Mouse (Mus musculus) hindbrain, embryonic 14.5 days (tissue): Measurements from ENCODE around the gene Prrc2a. TPM values are rescaled to one million over a fixed set of nuclear protein-coding genes. Genes with fewer than 3 reads are reported as not detected.

Experiments
- ATAC-seq: fragments of 200-750 bp; cut with Nextera tagmentation; 2 replicates; pipeline ENCODE4 v1.8.0; 2017; ENCODE audit warnings: moderate number of reproducible peaks, mild to moderate bottlenecking, moderate TSS enrichment, moderate library complexity; ENCODE audit not compliant: low FRiP score
- DNase-seq: peaks from one replicate; pipeline ENCODE4 v3.0.0-alpha.2; 2015; ENCODE audit warnings: low spot score
- H3K27ac ChIP-seq: fragments of 300-500 bp; sonication (generic); 2 replicates; pipeline ENCODE4 v1.5.1; 2014; ENCODE audit warnings: mild to moderate bottlenecking, moderate library complexity
- H3K27me3 ChIP-seq: fragments of 300-500 bp; sonication (generic); 2 replicates; pipeline ENCODE4 v1.6.1; 2014; ENCODE audit warnings: mild to moderate bottlenecking, low read length, mixed read lengths; ENCODE audit not compliant: control insufficient read depth, insufficient read depth
- H3K36me3 ChIP-seq: fragments of 300-500 bp; sonication (generic); replicated peaks from 2 replicates; pipeline ENCODE4 v1.6.1; 2014; ENCODE audit not compliant: control insufficient read depth, insufficient read depth
- H3K4me1 ChIP-seq: fragments of 300-500 bp; sonication (generic); replicated peaks from 2 replicates; pipeline ENCODE4 v1.6.1; 2014; ENCODE audit warnings: antibody characterized with exemption, low read length, mixed read lengths; ENCODE audit not compliant: control insufficient read depth, insufficient read depth
- H3K4me2 ChIP-seq: fragments of 300-500 bp; sonication (generic); replicated peaks from 2 replicates; pipeline ENCODE4 v1.6.1; 2014; ENCODE audit warnings: mild to moderate bottlenecking, moderate library complexity
- H3K4me3 ChIP-seq: fragments of 300-500 bp; sonication (generic); replicated peaks from 2 replicates; pipeline ENCODE4 v1.5.1; 2014; ENCODE audit warnings: mild to moderate bottlenecking, low read length
- H3K9ac ChIP-seq: fragments of 300-500 bp; sonication (generic); 2 replicates; pipeline ENCODE4 v1.6.1; 2014
- H3K9me3 ChIP-seq: fragments of 300-500 bp; sonication (generic); 2 replicates; pipeline ENCODE4 v1.6.1; 2016; ENCODE audit warnings: low read length; ENCODE audit not compliant: control insufficient read depth
- WGBS: fragments of 180-500 bp; shearing (Covaris S2); extraction: QIAGEN DNeasy Blood & Tissue Kit; methylation state at CpG from one replicate; pipeline ENCODE4 v1.1.7; 2014; 5-methylcytosine and 5-hydroxymethylcytosine counted together
- polyA plus RNA-seq: library from polyadenylated mRNA; unstranded; fragments of >200 nt; fragmentation: Nextera tagmentation; extraction: Ambion mirVana; gene quantifications from 2 replicates; pipeline ENCODE4 v1.2.1, GENCODE M21; 2014

Prrc2a gene
- polyA plus RNA-seq, 1 experiment from 2014 or later: 168 TPM

- H3K27ac ChIP-seq: no peak overlapping the region
- no peak overlapping the region for H3K4me2 ChIP-seq
- H3K36me3 ChIP-seq: no peaks in the 10 kb centered on the region
- ATAC-seq (no peak), DNase-seq (no peak)
- H3K4me3 ChIP-seq: no peak overlapping the region
- WGBS: 75% methylated on average over 11 of the region's 11 CpGs
- H3K4me1 ChIP-seq: 0 out of 2 replicates have a peak, but pooled peaks cover 2% of the 10 kb centered on the region
- H3K27me3 ChIP-seq: peaks cover 17% of the 10 kb centered on the region
- H3K9ac ChIP-seq: no peak overlapping the region
- H3K9me3 ChIP-seq: no peaks in the 10 kb centered on the region
Observed at GRCm38 (mm10) chr17:35201128-35201527, 36.4 kb upstream of the Prrc2a start.

GRCm38 (mm10) chr17:35200398-35200797 lies 35.7 kb upstream of the Prrc2a start:
- WGBS: 89% methylated on average over 11 of the region's 11 CpGs
- no peak for DNase-seq
- peaks cover 9% of the 10 kb centered on the region; the same call in 1 of the 2 replicates for H3K4me1 ChIP-seq
- H3K4me3 ChIP-seq: no peak overlapping the region
- H3K9me3 ChIP-seq: no peaks in the 10 kb centered on the region
- H3K27me3 ChIP-seq: peaks cover 25% of the 10 kb centered on the region
- H3K27ac ChIP-seq: no peak overlapping the region
- H3K9ac ChIP-seq: no peak overlapping the region
- no peak overlapping the region for H3K4me2 ChIP-seq
- no peak for ATAC-seq
- H3K36me3 ChIP-seq: no peaks in the 10 kb centered on the region

GRCm38 (mm10) chr17:35198946-35199345 lies 34.2 kb upstream of the Prrc2a start:
- Histone ChIP-seq H3K4me2 (no peak overlapping the region), H3K36me3 (no peaks in the 10 kb centered on the region), H3K27ac (no peak overlapping the region), H3K27me3 (peaks cover 27% of the 10 kb centered on the region), H3K9ac (no peak overlapping the region), H3K4me3 (no peak overlapping the region), H3K4me1 (peaks cover 9% of the 10 kb centered on the region; the same call in 1 of the 2 replicates), H3K9me3 (no peaks in the 10 kb centered on the region)
- ATAC-seq (no peak), DNase-seq (no peak)
- WGBS: 27% methylated on average over 8 of the region's 8 CpGs

GRCm38 (mm10) chr17:35198029-35198428 lies 33.3 kb upstream of the Prrc2a start:
- Histone ChIP-seq H3K4me2 (no peak overlapping the region), H3K27me3 (peaks cover 27% of the 10 kb centered on the region), H3K36me3 (no peaks in the 10 kb centered on the region), H3K27ac (no peak overlapping the region), H3K4me1 (peaks cover 9% of the 10 kb centered on the region; the same call in 1 of the 2 replicates), H3K9me3 (no peaks in the 10 kb centered on the region), H3K4me3 (no peak overlapping the region), H3K9ac (no peak overlapping the region)
- DNase-seq: no peak
- 71% methylated on average over 7 of the region's 7 CpGs for WGBS
- no peak for ATAC-seq

GRCm38 (mm10) chr17:35197126-35197525 lies 32.4 kb upstream of the Prrc2a start:
- peaks cover 27% of the 10 kb centered on the region for H3K27me3 ChIP-seq
- no peak overlapping the region for H3K9ac ChIP-seq
- peaks cover 9% of the 10 kb centered on the region; the same call in 1 of the 2 replicates for H3K4me1 ChIP-seq
- no peak overlapping the region for H3K4me3 ChIP-seq
- DNase-seq (no peak), ATAC-seq (no peak)
- no peak overlapping the region for H3K4me2 ChIP-seq
- no peaks in the 10 kb centered on the region for H3K36me3 ChIP-seq
- H3K27ac ChIP-seq: no peak overlapping the region
- 40% methylated on average over 4 of the region's 6 CpGs for WGBS
- no peaks in the 10 kb centered on the region for H3K9me3 ChIP-seq

GRCm38 (mm10) chr17:35196321-35196641 lies 31.6 kb upstream of the Prrc2a start:
- no peaks in the 10 kb centered on the region for H3K9me3 ChIP-seq
- DNase-seq: no peak
- peaks cover 27% of the 10 kb centered on the region for H3K27me3 ChIP-seq
- peak overlapping the region; percentile 33 for H3K4me3 ChIP-seq
- no peak overlapping the region for H3K27ac ChIP-seq
- WGBS: 36% methylated on average over 9 of the region's 9 CpGs
- H3K36me3 ChIP-seq: no peaks in the 10 kb centered on the region
- no peak for ATAC-seq
- H3K4me1 ChIP-seq: peaks cover 9% of the 10 kb centered on the region; the same call in 1 of the 2 replicates
- peak overlapping the region; percentile 63 for H3K4me2 ChIP-seq
- 0 out of 2 replicates have a peak overlapping the region, but pooled peaks have one; percentile 36 for H3K9ac ChIP-seq

GRCm38 (mm10) chr17:35195631-35196320 lies 31.1 kb upstream of the Prrc2a start:
- Histone ChIP-seq H3K27me3 (peaks cover 27% of the 10 kb centered on the region), H3K27ac (no peak overlapping the region), H3K4me1 (peaks cover 9% of the 10 kb centered on the region; the same call in 1 of the 2 replicates), H3K9me3 (no peaks in the 10 kb centered on the region), H3K4me3 (peak overlapping the region; percentile 33), H3K36me3 (no peaks in the 10 kb centered on the region), H3K4me2 (peak overlapping the region; percentile 63), H3K9ac (peak overlapping the region; percentile 36; the same call in 1 of the 2 replicates)
- ATAC-seq (peak; percentile 68; the same call in 1 of the 2 replicates), DNase-seq (peak; percentile 72)
- WGBS: 3% methylated on average over 66 of the region's 66 CpGs

GRCm38 (mm10) chr17:35194844-35195630 lies 30.3 kb upstream of the Prrc2a start:
- Histone ChIP-seq H3K4me3 (peak overlapping the region; percentile 33; the same call in 1 of the 2 replicates), H3K9me3 (no peaks in the 10 kb centered on the region), H3K36me3 (no peaks in the 10 kb centered on the region), H3K27me3 (peaks cover 27% of the 10 kb centered on the region), H3K27ac (no peak overlapping the region), H3K4me1 (peaks cover 9% of the 10 kb centered on the region; the same call in 1 of the 2 replicates), H3K9ac (peak overlapping the region; percentile 36; the same call in 1 of the 2 replicates), H3K4me2 (peak overlapping the region; percentile 63)
- whole genome bisulfite sequencing: 45% methylated on average over 19 of the region's 19 CpGs
- no peak for DNase-seq
- ATAC-seq: peak; percentile 48; the same call in 1 of the 2 replicates
